Mouse (Mus musculus): ENCODE measurements around the gene Adgrl3. TPM values are rescaled to one million over a fixed set of nuclear protein-coding genes. Genes with fewer than 3 reads are reported as not detected.

The Adgrl3 gene
- polyA plus RNA-seq, 1 experiment: 0.95 TPM

- 90% methylated on average over 9 of the region's 9 CpGs for WGBS
Measured at GRCm38 (mm10) chr5:81794125-81794524, 774.2 kb downstream of the Adgrl3 start.

GRCm38 (mm10) chr5:81794601-81795000 lies 774.7 kb downstream of the Adgrl3 start:
- Histone ChIP-seq H3K4me1 (ENCODE audit: control insufficient read depth, insufficient read depth, low read length) (no peaks in the 10 kb centered on the region), H3K36me3 (ENCODE audit: control insufficient read depth, insufficient read depth, low read length) (no peaks in the 10 kb centered on the region), H3K4me3 (ENCODE audit: insufficient read depth, low read depth, low read length) (no peak overlapping the region), H3K27me3 (replicated peaks; ENCODE audit: control insufficient read depth, insufficient read depth, low read length) (no peaks in the 10 kb centered on the region), H3K27ac (ENCODE audit: insufficient read depth, low read depth, low read length) (no peak overlapping the region)
- no peak for DNase-seq
- TF ChIP-seq CTCF (conservative IDR thresholded peaks at IDR 0.05; ENCODE audit: insufficient read depth, insufficient read length, low read depth, low read length) (no peak), POLR2A (IDR thresholded peaks at IDR 0.05; ENCODE audit: low read depth, low read length) (no peak)
- 93% methylated on average over 24 of the region's 24 CpGs for WGBS

More at GRCm38 (mm10) chr5:81794125-81794524, 774.2 kb downstream of the Adgrl3 start:
- H3K4me3 ChIP-seq (ENCODE audit: insufficient read depth, low read depth, low read length): no peak overlapping the region
- no peaks in the 10 kb centered on the region for H3K4me1 ChIP-seq (ENCODE audit: control insufficient read depth, insufficient read depth, low read length)
- no peaks in the 10 kb centered on the region for H3K27me3 ChIP-seq (replicated peaks; ENCODE audit: control insufficient read depth, insufficient read depth, low read length)
- no peaks in the 10 kb centered on the region for H3K36me3 ChIP-seq (ENCODE audit: control insufficient read depth, insufficient read depth, low read length)
- TF ChIP-seq POLR2A (IDR thresholded peaks at IDR 0.05; ENCODE audit: low read depth, low read length) (no peak), CTCF (conservative IDR thresholded peaks at IDR 0.05; ENCODE audit: insufficient read depth, insufficient read length, low read depth, low read length) (no peak)
- no peak for DNase-seq
- no peak overlapping the region for H3K27ac ChIP-seq (ENCODE audit: insufficient read depth, low read depth, low read length)

- no peaks in the 10 kb centered on the region for H3K27me3 ChIP-seq (replicated peaks; ENCODE audit: control insufficient read depth, insufficient read depth, low read length)
- H3K36me3 ChIP-seq (ENCODE audit: control insufficient read depth, insufficient read depth, low read length): no peaks in the 10 kb centered on the region
- H3K4me1 ChIP-seq (ENCODE audit: control insufficient read depth, insufficient read depth, low read length): no peaks in the 10 kb centered on the region
- no peak for DNase-seq
- WGBS: 75% methylated on average over 4 of the region's 4 CpGs
- H3K4me3 ChIP-seq (ENCODE audit: insufficient read depth, low read depth, low read length): no peak overlapping the region
- TF ChIP-seq POLR2A (IDR thresholded peaks at IDR 0.05; ENCODE audit: low read depth, low read length) (no peak), CTCF (conservative IDR thresholded peaks at IDR 0.05; ENCODE audit: insufficient read depth, insufficient read length, low read depth, low read length) (no peak)
- no peak overlapping the region for H3K27ac ChIP-seq (ENCODE audit: insufficient read depth, low read depth, low read length)
Measured at GRCm38 (mm10) chr5:81796128-81796527, 776.2 kb downstream of the Adgrl3 start.

GRCm38 (mm10) chr5:81810966-81811365 lies 791.0 kb downstream of the Adgrl3 start:
- H3K36me3 ChIP-seq (ENCODE audit: control insufficient read depth, insufficient read depth, low read length): no peaks in the 10 kb centered on the region
- 87% methylated on average over 5 of the region's 5 CpGs for WGBS
- no peak for DNase-seq
- H3K27ac ChIP-seq (ENCODE audit: insufficient read depth, low read depth, low read length): no peak overlapping the region
- no peaks in the 10 kb centered on the region for H3K27me3 ChIP-seq (replicated peaks; ENCODE audit: control insufficient read depth, insufficient read depth, low read length)
- TF ChIP-seq CTCF (conservative IDR thresholded peaks at IDR 0.05; ENCODE audit: insufficient read depth, insufficient read length, low read depth, low read length) (no peak), POLR2A (IDR thresholded peaks at IDR 0.05; ENCODE audit: low read depth, low read length) (no peak)
- no peak overlapping the region for H3K4me3 ChIP-seq (ENCODE audit: insufficient read depth, low read depth, low read length)
- no peaks in the 10 kb centered on the region for H3K4me1 ChIP-seq (ENCODE audit: control insufficient read depth, insufficient read depth, low read length)

GRCm38 (mm10) chr5:81832076-81832475 lies 812.1 kb downstream of the Adgrl3 start:
- Histone ChIP-seq H3K27me3 (replicated peaks; ENCODE audit: control insufficient read depth, insufficient read depth, low read length) (no peaks in the 10 kb centered on the region), H3K27ac (ENCODE audit: insufficient read depth, low read depth, low read length) (no peak overlapping the region), H3K36me3 (ENCODE audit: control insufficient read depth, insufficient read depth, low read length) (no peaks in the 10 kb centered on the region), H3K4me3 (ENCODE audit: insufficient read depth, low read depth, low read length) (no peak overlapping the region), H3K4me1 (ENCODE audit: control insufficient read depth, insufficient read depth, low read length) (no peaks in the 10 kb centered on the region)
- DNase-seq: no peak
- WGBS: 100% methylated on average over 1 of the region's 1 CpGs
- TF ChIP-seq POLR2A (IDR thresholded peaks at IDR 0.05; ENCODE audit: low read depth, low read length) (no peak), CTCF (conservative IDR thresholded peaks at IDR 0.05; ENCODE audit: insufficient read depth, insufficient read length, low read depth, low read length) (no peak)

GRCm38 (mm10) chr5:81832679-81833078 lies 812.7 kb downstream of the Adgrl3 start:
- Histone ChIP-seq H3K36me3 (ENCODE audit: control insufficient read depth, insufficient read depth, low read length) (no peaks in the 10 kb centered on the region), H3K4me1 (ENCODE audit: control insufficient read depth, insufficient read depth, low read length) (no peaks in the 10 kb centered on the region), H3K27ac (ENCODE audit: insufficient read depth, low read depth, low read length) (no peak overlapping the region), H3K4me3 (ENCODE audit: insufficient read depth, low read depth, low read length) (no peak overlapping the region), H3K27me3 (replicated peaks; ENCODE audit: control insufficient read depth, insufficient read depth, low read length) (no peaks in the 10 kb centered on the region)
- no peak for DNase-seq
- 85% methylated on average over 2 of the region's 2 CpGs for WGBS
- TF ChIP-seq POLR2A (IDR thresholded peaks at IDR 0.05; ENCODE audit: low read depth, low read length): no peak
- no peak for TF ChIP-seq CTCF (conservative IDR thresholded peaks at IDR 0.05; ENCODE audit: insufficient read depth, insufficient read length, low read depth, low read length)

- no peaks in the 10 kb centered on the region for H3K27me3 ChIP-seq (replicated peaks; ENCODE audit: control insufficient read depth, insufficient read depth, low read length)
- no peak overlapping the region for H3K4me3 ChIP-seq (ENCODE audit: insufficient read depth, low read depth, low read length)
- TF ChIP-seq POLR2A (IDR thresholded peaks at IDR 0.05; ENCODE audit: low read depth, low read length) (no peak), CTCF (conservative IDR thresholded peaks at IDR 0.05; ENCODE audit: insufficient read depth, insufficient read length, low read depth, low read length) (no peak)
- H3K36me3 ChIP-seq (ENCODE audit: control insufficient read depth, insufficient read depth, low read length): no peaks in the 10 kb centered on the region
- WGBS: 93% methylated on average over 2 of the region's 2 CpGs
- H3K27ac ChIP-seq (ENCODE audit: insufficient read depth, low read depth, low read length): no peak overlapping the region
- no peak for DNase-seq
- H3K4me1 ChIP-seq (ENCODE audit: control insufficient read depth, insufficient read depth, low read length): no peaks in the 10 kb centered on the region
Measured at GRCm38 (mm10) chr5:81837860-81838259, 817.9 kb downstream of the Adgrl3 start.
